Mouse (Mus musculus) myocyte (in vitro differentiated cells): ENCODE measurements at regions not wholly inside any gene's neighbourhood (a gene's known extent, or its start where the extent isn't known, plus 50 kb on each side); places are given as distances from the start of the nearest gene placed in this dataset.

Experiments
- H3K27me3 ChIP-seq: one replicate; pipeline ENCODE4 v1.6.1; 2011; ENCODE audit not compliant: control insufficient read depth, insufficient read depth, insufficient read length
- H3K36me3 ChIP-seq: one replicate; pipeline ENCODE4 v1.6.1; 2011; ENCODE audit not compliant: control insufficient read depth, insufficient read depth
- H3K4me2 ChIP-seq: one replicate; pipeline ENCODE4 v1.6.1; 2011; ENCODE audit warnings: low read depth, control low read depth
- H3K4me3 ChIP-seq: one replicate; pipeline ENCODE4 v1.5.1; 2011; ENCODE audit warnings: mild to moderate bottlenecking, control low read depth, moderate library complexity
- H3K79me2 ChIP-seq: one replicate; pipeline ENCODE4 v1.6.1; 2011; ENCODE audit not compliant: control insufficient read depth, insufficient read depth
- H3ac ChIP-seq: one replicate; pipeline ENCODE4 v1.6.1; 2011; ENCODE audit not compliant: control insufficient read depth, insufficient read length
- CEBPB ChIP-seq: IDR thresholded peaks from 2 replicates; pipeline ENCODE4 v1.6.1; 2011; ENCODE audit warnings: mild to moderate bottlenecking, moderate library complexity; ENCODE audit not compliant: poor library complexity, insufficient read depth, severe bottlenecking
- E2F4 ChIP-seq: IDR thresholded peaks from one replicate; pipeline ENCODE4 v1.6.1; 2011; ENCODE audit warnings: mild to moderate bottlenecking, control low read depth, moderate library complexity; ENCODE audit not compliant: insufficient read depth
- MAX ChIP-seq: IDR thresholded peaks from one replicate; pipeline ENCODE4 v1.6.1; 2011; ENCODE audit warnings: low read depth, mild to moderate bottlenecking, control low read depth
- MYOD1 ChIP-seq, 3 experiments: IDR thresholded peaks; one replicate each; pipeline ENCODE4 v1.6.1; 2011; ENCODE audit warnings: control low read depth in 2 of 3, low read depth in 2 of 3, mild to moderate bottlenecking in 2 of 3, moderate library complexity in 1 of 3; ENCODE audit not compliant: insufficient read length in 2 of 3, control insufficient read depth in 1 of 3
- MYOG ChIP-seq, 3 experiments: IDR thresholded peaks; one replicate each; pipeline ENCODE4 v1.6.1; 2011; ENCODE audit warnings: control low read depth in 2 of 3, low read depth in 2 of 3, mild to moderate bottlenecking in 2 of 3; ENCODE audit not compliant: insufficient read length in 2 of 3, control insufficient read depth in 1 of 3, insufficient read depth in 1 of 3
- POLR2A ChIP-seq: IDR thresholded peaks from one replicate; pipeline ENCODE4 v1.6.1; 2011; ENCODE audit warnings: low read depth, mild to moderate bottlenecking, control low read depth, moderate library complexity; ENCODE audit not compliant: insufficient read length
- POLR2AphosphoS2 ChIP-seq: IDR thresholded peaks from one replicate; pipeline ENCODE4 v1.6.1; 2011; ENCODE audit warnings: low read depth, control low read depth; ENCODE audit not compliant: insufficient read length
- REST ChIP-seq: IDR thresholded peaks from one replicate; pipeline ENCODE4 v1.6.1; 2011; ENCODE audit warnings: mild to moderate bottlenecking, control low read depth, moderate library complexity; ENCODE audit not compliant: insufficient read depth, insufficient read length
- SRF ChIP-seq: IDR thresholded peaks from one replicate; pipeline ENCODE4 v1.6.1; 2011; ENCODE audit warnings: low read depth; ENCODE audit not compliant: control insufficient read depth, insufficient read length
- TCF12 ChIP-seq: IDR thresholded peaks from one replicate; pipeline ENCODE4 v1.6.1; 2011; ENCODE audit warnings: mild to moderate bottlenecking, control low read depth; ENCODE audit not compliant: poor library complexity, insufficient read depth, severe bottlenecking
- TCF3 ChIP-seq: IDR thresholded peaks from one replicate; pipeline ENCODE4 v1.6.1; 2011; ENCODE audit warnings: low read depth, control low read depth; ENCODE audit not compliant: insufficient read length
- USF1 ChIP-seq: IDR thresholded peaks from one replicate; pipeline ENCODE4 v1.6.1; 2011; ENCODE audit warnings: low read depth, mild to moderate bottlenecking, control low read depth, moderate library complexity

DNA sequence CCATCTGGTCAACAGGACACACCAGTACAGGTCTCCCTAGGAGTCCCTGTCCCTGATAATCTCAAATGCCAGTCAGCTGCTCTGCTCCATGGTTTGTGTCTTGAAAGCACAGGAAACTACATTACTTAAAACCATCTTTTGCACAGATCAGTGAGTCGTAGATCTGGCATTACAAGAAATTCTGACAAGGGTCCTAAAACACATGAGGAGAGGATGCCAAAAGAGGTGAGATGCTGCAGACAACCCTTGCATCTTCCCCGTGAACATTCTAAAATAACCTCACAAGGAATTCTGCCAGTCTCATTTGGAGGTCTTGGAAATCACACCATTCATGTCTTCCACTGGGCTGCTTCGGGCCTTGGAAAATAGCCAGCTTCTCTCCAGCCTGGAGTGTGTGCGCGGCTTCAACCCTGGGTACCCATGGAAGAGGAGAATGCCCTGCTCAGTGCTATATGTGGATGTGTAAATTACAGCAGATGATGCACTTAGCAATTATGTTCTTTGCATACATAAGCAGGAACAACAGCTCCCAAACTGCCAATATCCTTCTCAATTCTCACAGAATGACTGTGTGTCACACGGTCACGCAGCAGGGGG, 157.3 kb upstream of the Smarca2 start:
- Histone ChIP-seq H3K27me3 (no peaks in the 10 kb centered on the region), H3K4me3 (no peak overlapping the region), H3K4me2 (no peak overlapping the region), H3K79me2 (no peaks in the 10 kb centered on the region), H3K36me3 (no peaks in the 10 kb centered on the region), H3ac (no peak overlapping the region)
- TF ChIP-seq MAX (no peak), E2F4 (no peak), POLR2AphosphoS2 (no peak), REST (no peak), USF1 (no peak), TCF12 (no peak), CEBPB (no peak), MYOD1 (IDR thresholded peaks at IDR 0.05; ENCODE audit: control insufficient read depth in 1 of 3, insufficient read length in 2 of 3, low read depth in 2 of 3) (no peak)

DNA sequence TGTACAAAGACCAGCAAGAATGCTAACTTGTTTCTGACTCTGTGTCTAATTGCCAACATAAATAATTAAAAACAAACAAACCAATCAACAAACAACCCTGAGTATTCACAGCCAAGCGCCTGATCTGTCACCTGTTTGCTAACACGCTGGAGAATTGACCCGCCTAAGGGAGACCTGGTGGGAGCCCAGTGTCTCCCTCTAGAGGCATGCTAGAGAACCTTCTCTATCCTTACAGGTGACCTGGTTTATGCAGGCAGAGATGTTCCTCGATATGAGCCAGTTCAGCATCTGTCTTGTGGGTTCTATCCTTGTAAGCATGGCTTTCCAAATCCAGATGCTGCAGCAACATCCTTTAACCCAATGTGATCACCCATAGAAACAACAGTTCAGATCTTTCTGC, 143.1 kb upstream of the Smarca2 start:
- H3K36me3 ChIP-seq: no peaks in the 10 kb centered on the region
- H3K27me3 ChIP-seq: no peaks in the 10 kb centered on the region
- H3K4me3 ChIP-seq: no peak overlapping the region
- TF ChIP-seq MYOD1 (IDR thresholded peaks at IDR 0.05; ENCODE audit: control insufficient read depth in 1 of 3, insufficient read length in 2 of 3, low read depth in 2 of 3) (no peak), USF1 (no peak), SRF (no peak), MAX (no peak), POLR2AphosphoS2 (no peak), TCF12 (no peak)
- no peaks in the 10 kb centered on the region for H3K79me2 ChIP-seq
- H3ac ChIP-seq: no peak overlapping the region
- no peak overlapping the region for H3K4me2 ChIP-seq

DNA sequence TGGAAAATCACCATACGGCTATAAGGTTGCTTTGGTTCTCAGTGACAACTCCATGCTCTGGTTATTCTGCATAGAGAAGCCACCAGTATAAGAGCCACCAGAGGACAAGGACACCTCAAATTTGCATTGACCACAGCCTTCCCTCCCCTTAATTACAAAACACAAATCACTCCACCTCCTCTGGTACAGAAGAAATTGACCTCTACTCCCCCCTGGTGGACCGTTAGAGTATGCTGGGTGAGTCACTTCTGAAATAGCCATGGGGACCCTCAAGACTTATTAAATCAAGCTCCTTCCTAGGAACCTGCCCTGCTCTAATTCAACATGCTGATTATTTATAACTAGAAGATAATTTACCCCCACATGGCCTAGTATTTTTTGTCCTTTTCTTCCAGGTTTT, 139.6 kb upstream of the Smarca2 start:
- no peak for TF ChIP-seq REST
- TF ChIP-seq USF1: no peak
- no peak for TF ChIP-seq MYOG (IDR thresholded peaks at IDR 0.05; ENCODE audit: control insufficient read depth in 1 of 3, insufficient read depth in 1 of 3, insufficient read length in 2 of 3, low read depth in 2 of 3)
- TF ChIP-seq POLR2A: no peak
- no peak for TF ChIP-seq SRF
- no peak for TF ChIP-seq MAX
- no peak for TF ChIP-seq TCF12
- TF ChIP-seq MYOD1 (IDR thresholded peaks at IDR 0.05; ENCODE audit: control insufficient read depth in 1 of 3, insufficient read length in 2 of 3, low read depth in 2 of 3): no peak
- no peak overlapping the region for H3K4me2 ChIP-seq
- no peaks in the 10 kb centered on the region for H3K79me2 ChIP-seq
- H3K4me3 ChIP-seq: no peak overlapping the region
- H3ac ChIP-seq: no peak overlapping the region
- no peaks in the 10 kb centered on the region for H3K36me3 ChIP-seq
- no peaks in the 10 kb centered on the region for H3K27me3 ChIP-seq

DNA sequence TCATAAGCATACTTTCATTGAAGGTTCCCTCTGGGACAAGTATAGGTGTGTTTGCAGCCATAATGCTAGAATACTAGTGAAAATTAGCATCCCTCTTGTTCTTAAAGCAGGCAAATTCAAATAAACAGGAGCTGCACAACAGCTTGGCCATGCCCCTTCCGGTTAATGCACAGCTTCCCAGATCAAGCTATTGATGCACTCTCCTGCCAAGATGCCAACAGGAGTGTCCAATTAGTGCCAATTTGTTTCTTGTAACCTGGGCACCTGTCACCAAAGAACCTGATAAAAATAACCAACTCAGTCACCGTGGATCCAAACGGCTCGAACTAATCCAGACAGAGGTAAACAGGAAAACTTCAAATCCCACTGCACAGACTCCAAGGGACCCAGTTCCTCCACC, 138.6 kb upstream of the Smarca2 start:
- H3ac ChIP-seq: no peak overlapping the region
- no peak for TF ChIP-seq CEBPB
- no peak for TF ChIP-seq MYOG (IDR thresholded peaks at IDR 0.05; ENCODE audit: control insufficient read depth in 1 of 3, insufficient read depth in 1 of 3, insufficient read length in 2 of 3, low read depth in 2 of 3)
- no peak for TF ChIP-seq TCF12
- TF ChIP-seq MYOD1 (IDR thresholded peaks at IDR 0.05; ENCODE audit: control insufficient read depth in 1 of 3, insufficient read length in 2 of 3, low read depth in 2 of 3): no peak
- TF ChIP-seq POLR2AphosphoS2: no peak
- no peak overlapping the region for H3K4me3 ChIP-seq
- H3K36me3 ChIP-seq: no peaks in the 10 kb centered on the region
- no peaks in the 10 kb centered on the region for H3K79me2 ChIP-seq
- no peak overlapping the region for H3K4me2 ChIP-seq
- no peaks in the 10 kb centered on the region for H3K27me3 ChIP-seq

DNA sequence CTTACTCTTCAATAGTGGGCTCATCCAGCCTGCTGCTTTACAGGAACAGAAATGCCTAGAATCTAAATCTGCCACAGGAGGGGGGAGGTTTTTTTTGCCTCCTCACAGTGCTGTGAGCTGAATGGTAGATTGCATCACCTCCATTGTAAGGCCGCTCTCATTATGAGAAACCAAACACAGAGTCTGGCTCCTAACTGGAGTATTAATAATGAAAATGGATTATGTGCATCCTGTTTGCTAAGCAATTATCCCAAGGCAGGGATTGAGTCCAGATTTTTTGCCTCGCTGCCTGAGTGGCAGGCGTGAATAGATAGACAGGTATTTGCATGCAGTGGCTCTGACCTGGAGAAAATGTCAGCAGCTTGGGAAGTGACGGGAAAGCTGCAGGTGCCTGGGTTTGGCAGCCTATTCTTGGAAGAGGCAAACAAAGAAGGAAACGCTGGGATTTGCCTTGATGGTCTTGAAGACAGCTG, 137.6 kb upstream of the Smarca2 start:
- Histone ChIP-seq H3K36me3 (no peaks in the 10 kb centered on the region), H3K27me3 (no peaks in the 10 kb centered on the region), H3ac (no peak overlapping the region), H3K4me2 (no peak overlapping the region), H3K4me3 (no peak overlapping the region), H3K79me2 (no peaks in the 10 kb centered on the region)
- TF ChIP-seq USF1: no peak
- no peak for TF ChIP-seq TCF12
- no peak for TF ChIP-seq REST
- no peak for TF ChIP-seq SRF
- TF ChIP-seq CEBPB: no peak
- TF ChIP-seq E2F4: no peak
- no peak for TF ChIP-seq POLR2AphosphoS2
- no peak for TF ChIP-seq MAX
- no peak for TF ChIP-seq TCF3
- TF ChIP-seq POLR2A: no peak
- TF ChIP-seq MYOG (IDR thresholded peaks at IDR 0.05; ENCODE audit: control insufficient read depth in 1 of 3, insufficient read depth in 1 of 3, insufficient read length in 2 of 3, low read depth in 2 of 3): no peak
